Mouse (Mus musculus) thymus, adult 2 months (tissue): ENCODE data around the gene Cdhr3. TPM values are rescaled to one million over a fixed set of nuclear protein-coding genes. Genes with fewer than 3 reads are reported as not detected.

Source experiments
- DNase-seq: peaks from one replicate; pipeline ENCODE4 v3.0.0; 2021
- H3K27ac ChIP-seq: fragments of 200-500 bp; 2 replicates; pipeline ENCODE4 v1.5.1; 2012; ENCODE audit warnings: low read length, control low read depth; ENCODE audit not compliant: control insufficient read depth, insufficient read depth
- H3K27me3 ChIP-seq: fragments of 200-500 bp; 2 replicates; pipeline ENCODE4 v1.6.1; 2012; ENCODE audit warnings: mild to moderate bottlenecking, low read length, moderate library complexity, mixed read lengths; ENCODE audit not compliant: control insufficient read depth, insufficient read depth
- H3K36me3 ChIP-seq: fragments of 200-500 bp; 2 replicates; pipeline ENCODE4 v1.6.1; 2012; ENCODE audit warnings: mild to moderate bottlenecking, low read length, moderate library complexity; ENCODE audit not compliant: control insufficient read depth, insufficient read depth
- H3K4me1 ChIP-seq: fragments of 200-500 bp; replicated peaks from 2 replicates; pipeline ENCODE4 v1.6.1; 2012; ENCODE audit warnings: low read length; ENCODE audit not compliant: control insufficient read depth, insufficient read depth
- H3K4me3 ChIP-seq: fragments of 200-500 bp; 2 replicates; pipeline ENCODE4 v1.5.1; 2012; ENCODE audit warnings: mild to moderate bottlenecking, low read length, control low read depth, moderate library complexity; ENCODE audit not compliant: control insufficient read depth, insufficient read depth
- CTCF ChIP-seq: fragments of 200-500 bp; IDR thresholded peaks from 2 replicates; pipeline ENCODE4 v1.5.1; 2012; ENCODE audit warnings: mild to moderate bottlenecking, control low read depth, low read length, moderate library complexity, borderline replicate concordance; ENCODE audit not compliant: control insufficient read depth, poor library complexity, insufficient read depth; ENCODE audit errors: extremely low read depth
- POLR2A ChIP-seq: fragments of 200-500 bp; IDR thresholded peaks from 2 replicates; pipeline ENCODE4 v1.6.1; 2012; ENCODE audit warnings: mild to moderate bottlenecking, low read length, control low read depth, moderate library complexity; ENCODE audit not compliant: control insufficient read depth, poor library complexity, insufficient read depth; ENCODE audit errors: extremely low read depth
- WGBS: fragments of 180-500 bp; shearing (Covaris S2); methylation state at CpG from one replicate; pipeline ENCODE4 v1.1.7; 2018; 5-methylcytosine and 5-hydroxymethylcytosine counted together
- polyA plus RNA-seq: library from polyadenylated mRNA; depleted of rRNA; stranded (reverse); fragments of >200 nt; gene quantifications from 2 replicates; pipeline ENCODE4 v1.2.3, GENCODE M21; 2012

Gene Cdhr3
- polyA plus RNA-seq, 1 experiment: 0.38 TPM

DNA sequence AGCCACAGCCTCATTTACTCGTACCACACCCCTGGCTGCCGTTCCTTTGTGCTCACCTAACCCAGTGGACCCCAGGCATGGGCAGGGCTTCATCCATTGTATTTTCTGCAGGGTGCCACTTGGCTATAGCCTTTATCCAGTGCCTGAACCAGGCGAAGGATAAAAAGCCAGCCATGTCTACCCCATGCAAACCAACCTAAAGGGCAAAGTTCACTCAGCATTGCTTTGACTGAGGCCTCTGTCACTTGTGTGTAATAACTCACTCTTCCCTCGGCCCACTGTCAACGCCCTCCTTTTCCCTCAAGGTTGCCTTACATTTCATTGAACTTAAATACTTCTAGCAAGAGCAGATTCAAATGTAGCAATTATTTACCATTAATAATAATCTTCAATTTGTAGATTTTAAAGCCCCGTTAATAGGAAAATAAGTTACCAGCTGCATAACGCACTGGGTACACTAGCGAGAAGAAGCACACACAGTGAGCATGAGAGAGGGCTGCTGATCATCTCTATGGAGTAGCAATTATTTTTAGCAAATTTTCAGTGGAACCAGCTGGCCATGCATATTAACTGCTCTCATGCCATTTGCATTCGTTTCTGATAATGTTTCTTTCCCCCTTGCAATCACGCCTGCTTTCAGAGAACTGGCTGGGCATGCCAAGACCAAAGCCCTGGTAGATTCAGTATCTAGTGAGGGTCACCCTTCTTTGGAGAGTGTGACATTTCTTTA is 13.9 kb upstream of the Cdhr3 start:
- DNase-seq: no peak
- no peak for TF ChIP-seq POLR2A
- TF ChIP-seq CTCF: no peak
- Histone ChIP-seq H3K27me3 (no peaks in the 10 kb centered on the region), H3K4me3 (no peak overlapping the region), H3K36me3 (no peaks in the 10 kb centered on the region), H3K4me1 (peaks cover 6% of the 10 kb centered on the region), H3K27ac (no peak overlapping the region)
- 93% methylated on average over 10 of the region's 10 CpGs for WGBS

DNA sequence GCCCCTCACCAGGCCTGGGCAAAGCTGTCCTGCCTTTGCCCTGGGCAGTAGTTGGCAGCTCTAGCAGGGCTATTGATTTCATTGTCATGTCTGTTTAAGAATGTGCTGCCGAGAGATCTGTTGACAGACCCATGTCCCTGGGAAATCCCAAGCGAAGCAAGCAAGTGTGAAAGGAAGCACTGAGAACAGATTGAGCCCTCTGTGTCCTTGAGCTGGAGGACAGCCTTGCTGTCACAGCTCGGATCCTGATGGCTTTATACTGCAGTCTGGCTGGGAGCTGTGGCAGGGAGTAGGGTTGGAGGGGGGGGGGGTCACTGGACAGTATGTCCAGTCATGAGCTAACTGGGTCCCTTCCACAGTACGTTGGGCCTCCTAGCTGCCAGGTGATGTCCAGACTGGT is 13.0 kb upstream of the Cdhr3 start:
- TF ChIP-seq POLR2A: no peak
- no peak for TF ChIP-seq CTCF
- Histone ChIP-seq H3K27ac (no peak overlapping the region), H3K4me3 (no peak overlapping the region), H3K4me1 (peaks cover 2% of the 10 kb centered on the region), H3K36me3 (no peaks in the 10 kb centered on the region), H3K27me3 (no peaks in the 10 kb centered on the region)
- no peak for DNase-seq
- 94% methylated on average over 4 of the region's 4 CpGs for WGBS

DNA sequence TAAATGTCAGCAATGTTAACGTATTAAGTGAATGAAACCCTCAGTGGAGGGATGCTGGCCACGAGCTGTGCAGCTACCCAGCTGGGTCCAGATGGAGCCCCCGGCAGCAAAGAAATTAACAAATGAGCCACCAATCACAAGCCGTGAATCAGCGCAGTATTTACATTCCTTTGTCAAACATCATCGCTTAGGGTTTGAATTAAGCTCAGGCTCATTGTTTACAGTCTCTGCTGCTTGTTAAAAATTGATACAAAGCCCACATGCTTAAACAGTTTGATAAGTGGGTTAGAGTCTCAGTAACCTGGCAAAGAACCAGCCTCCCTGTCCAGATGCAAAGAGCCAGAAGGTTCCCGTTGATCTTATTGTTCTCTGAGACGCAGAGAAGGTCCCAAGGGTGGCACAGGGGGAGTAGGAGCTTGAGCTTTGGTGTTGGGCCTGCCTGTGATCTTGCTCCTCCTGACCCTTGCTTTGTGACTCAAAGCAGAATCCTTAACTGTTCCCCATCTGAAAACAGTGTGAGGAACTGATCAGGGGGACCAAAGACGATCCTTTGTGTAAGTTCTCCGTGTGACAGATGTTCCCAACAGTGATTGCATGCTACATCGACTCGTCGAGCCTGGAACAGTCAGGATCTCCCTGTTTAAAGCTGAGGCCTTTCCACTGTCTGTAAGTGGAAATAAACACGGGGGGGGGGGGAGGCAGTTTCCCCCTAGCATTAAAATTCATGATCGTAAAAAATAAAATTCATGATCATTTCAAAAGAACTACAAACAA is 9.9 kb upstream of the Cdhr3 start:
- Histone ChIP-seq H3K27me3 (no peaks in the 10 kb centered on the region; the same call in 1 of the 2 replicates), H3K36me3 (no peaks in the 10 kb centered on the region), H3K4me3 (no peak overlapping the region), H3K27ac (no peak overlapping the region), H3K4me1 (no peaks in the 10 kb centered on the region)
- 85% methylated on average over 15 of the region's 15 CpGs for WGBS
- no peak for TF ChIP-seq POLR2A
- no peak for TF ChIP-seq CTCF
- no peak for DNase-seq

DNA sequence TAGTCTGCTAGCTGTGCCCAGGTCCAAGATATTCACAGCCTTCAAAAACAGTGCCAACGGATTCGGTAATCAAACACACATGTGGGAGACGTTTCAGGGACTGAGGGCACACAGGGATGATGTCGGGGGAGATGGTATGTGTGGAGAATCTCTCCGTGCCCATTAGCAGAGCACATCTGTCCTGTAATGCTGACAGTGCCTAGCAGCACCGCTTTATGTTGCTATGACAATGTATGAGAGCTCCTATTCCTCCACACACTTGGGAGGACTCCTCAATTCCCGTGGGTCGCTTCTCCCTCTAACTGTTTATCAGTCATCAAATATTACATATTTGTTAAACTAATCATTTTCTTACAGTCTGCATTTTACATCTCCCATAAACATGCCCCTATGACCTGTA is 9.0 kb upstream of the Cdhr3 start:
- 94% methylated on average over 8 of the region's 8 CpGs for WGBS
- no peaks in the 10 kb centered on the region for H3K36me3 ChIP-seq
- DNase-seq: no peak
- no peak overlapping the region for H3K27ac ChIP-seq
- no peaks in the 10 kb centered on the region; the same call in 1 of the 2 replicates for H3K27me3 ChIP-seq
- TF ChIP-seq POLR2A (no peak), CTCF (no peak)
- no peak overlapping the region for H3K4me3 ChIP-seq
- no peaks in the 10 kb centered on the region for H3K4me1 ChIP-seq

DNA sequence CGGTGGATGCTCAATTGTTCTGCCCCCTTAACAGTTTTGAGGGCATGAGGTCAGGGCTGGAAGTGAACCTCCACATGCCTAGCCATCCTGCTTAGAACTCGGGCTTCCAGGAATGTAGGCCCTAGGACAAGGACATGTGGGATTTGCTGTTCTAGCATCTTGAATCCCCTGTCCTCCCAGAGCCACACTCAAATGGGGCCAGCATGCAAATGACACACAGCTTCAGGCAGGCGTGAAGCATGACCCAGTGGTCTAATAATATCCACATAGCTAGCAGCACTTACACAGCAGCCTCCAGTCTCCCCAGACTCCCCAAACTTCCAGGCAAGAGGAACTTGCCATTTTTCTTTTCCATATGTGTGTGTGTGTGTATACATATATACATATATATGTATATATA is 3.3 kb upstream of the Cdhr3 start:
- H3K4me1 ChIP-seq: no peaks in the 10 kb centered on the region
- TF ChIP-seq CTCF (no peak), POLR2A (no peak)
- 92% methylated on average over 3 of the region's 3 CpGs for WGBS
- H3K4me3 ChIP-seq: no peak overlapping the region
- DNase-seq: no peak
- no peaks in the 10 kb centered on the region; the same call in 1 of the 2 replicates for H3K27me3 ChIP-seq
- no peak overlapping the region for H3K27ac ChIP-seq
- H3K36me3 ChIP-seq: no peaks in the 10 kb centered on the region

DNA sequence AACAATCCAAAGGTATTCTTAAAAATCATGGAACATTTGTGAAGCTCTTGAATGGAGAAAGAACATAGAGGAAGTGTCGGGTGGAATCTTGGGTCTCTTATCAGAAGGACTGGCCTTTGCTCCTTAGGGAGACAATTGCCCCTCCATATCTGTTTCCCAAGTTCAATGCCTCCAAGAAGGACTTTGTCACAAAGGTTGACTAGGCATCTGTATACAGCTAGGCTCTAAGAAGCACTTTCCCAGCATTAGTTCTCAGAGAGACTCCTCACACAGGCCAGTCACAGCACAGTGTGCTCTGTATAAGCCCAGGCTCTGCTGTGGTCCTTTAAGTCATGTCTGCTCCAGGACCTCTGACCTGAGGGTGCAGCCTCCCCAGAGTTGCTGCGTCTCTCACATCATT is 479 bp downstream of the Cdhr3 start:
- H3K4me3 ChIP-seq: no peak overlapping the region
- no peak overlapping the region for H3K27ac ChIP-seq
- no peak for TF ChIP-seq CTCF
- TF ChIP-seq POLR2A: no peak
- no peaks in the 10 kb centered on the region for H3K36me3 ChIP-seq
- H3K27me3 ChIP-seq: no peaks in the 10 kb centered on the region
- WGBS: 98% methylated on average over 2 of the region's 2 CpGs
- no peak for DNase-seq
- H3K4me1 ChIP-seq: no peaks in the 10 kb centered on the region
